Mouse (Mus musculus) heart, postnatal 0 days (tissue): ENCODE measurements at regions not wholly inside any gene's neighbourhood (a gene's known extent, or its start where the extent isn't known, plus 50 kb on each side); places are given as distances from the start of the nearest gene placed in this dataset.

ENCODE experiments used
- ATAC-seq: fragments of 200-750 bp; cut with Nextera tagmentation; 2 replicates; pipeline ENCODE4 v1.8.0; 2017; ENCODE audit warnings: low read depth, moderate number of reproducible peaks, moderate library complexity; ENCODE audit not compliant: insufficient read depth
- DNase-seq: peaks from one replicate; pipeline ENCODE4 v3.0.0-alpha.2; 2016; ENCODE audit warnings: low spot score
- H3K27ac ChIP-seq: fragments of 300-500 bp; sonication (generic); 2 replicates; pipeline ENCODE4 v1.5.1; 2014; ENCODE audit warnings: low read depth, mild to moderate bottlenecking
- H3K27me3 ChIP-seq: fragments of 300-500 bp; sonication (generic); 2 replicates; pipeline ENCODE4 v1.6.1; 2014; ENCODE audit warnings: low read length, mixed read lengths; ENCODE audit not compliant: control insufficient read depth, insufficient read depth
- H3K36me3 ChIP-seq: fragments of 300-500 bp; sonication (generic); replicated peaks from 2 replicates; pipeline ENCODE4 v1.6.1; 2014; ENCODE audit warnings: low read length, mixed read lengths; ENCODE audit not compliant: control insufficient read depth, insufficient read depth
- H3K4me1 ChIP-seq: fragments of 300-500 bp; sonication (generic); 2 replicates; pipeline ENCODE4 v1.6.1; 2014; ENCODE audit warnings: antibody characterized with exemption; ENCODE audit not compliant: control insufficient read depth, insufficient read depth
- H3K4me2 ChIP-seq: fragments of 300-500 bp; sonication (generic); 2 replicates; pipeline ENCODE4 v1.6.1; 2014; ENCODE audit warnings: low read depth, mild to moderate bottlenecking, low read length, moderate library complexity
- H3K4me3 ChIP-seq: fragments of 300-500 bp; sonication (generic); 2 replicates; pipeline ENCODE4 v1.5.1; 2014; ENCODE audit warnings: low read depth, low read length
- H3K9ac ChIP-seq: fragments of 300-500 bp; sonication (generic); replicated peaks from 2 replicates; pipeline ENCODE4 v1.6.1; 2014; ENCODE audit warnings: low read depth, low read length, mixed read lengths
- H3K9me3 ChIP-seq: fragments of 300-500 bp; sonication (generic); replicated peaks from 2 replicates; pipeline ENCODE4 v1.6.1; 2016; ENCODE audit warnings: low read length; ENCODE audit not compliant: control insufficient read depth
- CTCF ChIP-seq: IDR thresholded peaks from 2 replicates; pipeline ENCODE4 v1.5.1; 2016; ENCODE audit warnings: antibody characterized with exemption, control low read depth, low read depth
- EP300 ChIP-seq: IDR thresholded peaks from 2 replicates; pipeline ENCODE4 v1.6.1; 2016; ENCODE audit warnings: antibody characterized with exemption, low read depth
- WGBS: fragments of 180-500 bp; shearing (Covaris S2); extraction: QIAGEN DNeasy Blood & Tissue Kit; methylation state at CpG from one replicate; pipeline ENCODE4 v1.1.7; 2014; 5-methylcytosine and 5-hydroxymethylcytosine counted together

DNA sequence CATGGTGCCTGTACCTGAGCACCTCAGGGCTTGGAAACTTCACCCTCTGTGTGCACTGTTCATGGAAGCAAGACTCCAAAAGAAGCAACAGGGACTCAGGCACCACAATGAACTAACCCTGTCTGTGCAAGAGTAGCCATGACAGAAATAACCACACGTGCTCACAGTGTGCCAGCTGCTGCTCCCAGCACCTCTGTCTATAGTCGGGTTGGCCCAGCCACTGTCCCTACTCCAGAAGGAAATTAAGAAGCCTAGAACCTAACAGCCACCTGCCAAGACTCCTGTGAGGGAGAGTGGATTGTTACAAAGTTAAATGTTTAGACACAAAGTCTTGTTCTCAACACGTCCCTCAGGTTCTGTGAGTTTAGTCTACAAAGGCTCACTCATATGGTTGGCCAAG is 102.7 kb upstream of the Tmem189 start:
- Histone ChIP-seq H3K4me3 (no peak overlapping the region), H3K27me3 (no peaks in the 10 kb centered on the region), H3K9me3 (no peaks in the 10 kb centered on the region), H3K27ac (no peak overlapping the region), H3K9ac (no peak overlapping the region), H3K36me3 (no peaks in the 10 kb centered on the region), H3K4me2 (no peak overlapping the region), H3K4me1 (no peaks in the 10 kb centered on the region)
- ATAC-seq (no peak), DNase-seq (no peak)
- TF ChIP-seq CTCF: no peak
- 40% methylated on average over 3 of the region's 3 CpGs for whole genome bisulfite sequencing

- no peak overlapping the region for H3K9ac ChIP-seq
- H3K4me2 ChIP-seq: no peak overlapping the region
- no peak for DNase-seq
- H3K27ac ChIP-seq: no peak overlapping the region
- no peak overlapping the region for H3K4me3 ChIP-seq
- 71% methylated on average over 11 of the region's 11 CpGs for WGBS
- H3K9me3 ChIP-seq: no peaks in the 10 kb centered on the region
- no peak for TF ChIP-seq CTCF
- TF ChIP-seq EP300: no peak
- H3K36me3 ChIP-seq: no peaks in the 10 kb centered on the region
- ATAC-seq: no peak
- H3K27me3 ChIP-seq: no peaks in the 10 kb centered on the region
- no peaks in the 10 kb centered on the region for H3K4me1 ChIP-seq
These were observed 99.9 kb upstream of the Tmem189 start for GRCm38 (mm10) chr2:167789471-167789923.

GRCm38 (mm10) chr2:167786951-167787350 is 97.3 kb upstream of the Tmem189 start:
- H3K27ac ChIP-seq: no peak overlapping the region
- H3K4me2 ChIP-seq: no peak overlapping the region
- H3K9ac ChIP-seq: no peak overlapping the region
- peaks cover 7% of the 10 kb centered on the region for H3K4me1 ChIP-seq
- no peaks in the 10 kb centered on the region for H3K36me3 ChIP-seq
- DNase-seq (no peak), ATAC-seq (no peak)
- H3K27me3 ChIP-seq: no peaks in the 10 kb centered on the region
- H3K4me3 ChIP-seq: no peak overlapping the region
- H3K9me3 ChIP-seq: no peaks in the 10 kb centered on the region
- TF ChIP-seq CTCF: no peak
- TF ChIP-seq EP300: no peak
- WGBS: 88% methylated on average over 5 of the region's 5 CpGs

DNA sequence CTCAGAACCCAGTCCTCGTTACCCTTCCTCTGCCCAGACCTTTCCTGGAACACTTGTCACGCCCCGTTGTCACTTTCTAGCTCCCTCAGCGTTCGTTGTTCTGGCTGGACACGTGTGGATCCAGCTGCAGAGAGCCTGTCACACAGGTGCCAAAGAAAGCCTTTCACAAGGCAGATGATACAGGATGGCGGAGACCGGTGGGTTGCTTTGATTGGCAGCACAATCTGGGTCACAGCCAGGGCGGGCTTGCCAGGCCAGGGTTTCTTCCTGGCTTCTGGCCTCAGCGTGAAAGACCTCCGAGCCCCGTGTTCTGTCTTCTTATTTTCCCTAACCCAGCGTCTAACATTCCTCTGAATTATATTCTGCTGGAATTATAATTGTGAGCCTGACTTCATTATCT is 94.7 kb upstream of the Tmem189 start:
- H3K4me2 ChIP-seq: no peak overlapping the region
- DNase-seq (no peak), ATAC-seq (no peak)
- no peaks in the 10 kb centered on the region for H3K36me3 ChIP-seq
- TF ChIP-seq EP300 (no peak), CTCF (no peak)
- peaks cover 18% of the 10 kb centered on the region for H3K4me1 ChIP-seq
- no peaks in the 10 kb centered on the region for H3K27me3 ChIP-seq
- H3K9ac ChIP-seq: no peak overlapping the region
- 68% methylated on average over 13 of the region's 13 CpGs for WGBS
- no peaks in the 10 kb centered on the region for H3K9me3 ChIP-seq
- H3K27ac ChIP-seq: no peak overlapping the region
- no peak overlapping the region for H3K4me3 ChIP-seq

GRCm38 (mm10) chr2:167783374-167783773 is 93.8 kb upstream of the Tmem189 start:
- WGBS: 75% methylated on average over 3 of the region's 3 CpGs

GRCm38 (mm10) chr2:167782231-167782999 is 92.8 kb upstream of the Tmem189 start:
- Histone ChIP-seq H3K4me1 (peaks cover 26% of the 10 kb centered on the region), H3K36me3 (no peaks in the 10 kb centered on the region), H3K27me3 (no peaks in the 10 kb centered on the region), H3K4me2 (no peak overlapping the region), H3K27ac (peak overlapping the region; percentile 43; the same call in 1 of the 2 replicates), H3K4me3 (no peak overlapping the region), H3K9ac (no peak overlapping the region), H3K9me3 (no peaks in the 10 kb centered on the region)
- DNase-seq (no peak), ATAC-seq (no peak)
- no peak for TF ChIP-seq EP300
- WGBS: 39% methylated on average over 27 of the region's 27 CpGs

More at GRCm38 (mm10) chr2:167783374-167783773, 93.8 kb upstream of the Tmem189 start:
- no peak overlapping the region for H3K4me3 ChIP-seq
- no peak overlapping the region for H3K27ac ChIP-seq
- ATAC-seq: no peak
- H3K9ac ChIP-seq: no peak overlapping the region
- no peaks in the 10 kb centered on the region for H3K27me3 ChIP-seq
- peaks cover 19% of the 10 kb centered on the region for H3K4me1 ChIP-seq
- no peaks in the 10 kb centered on the region for H3K9me3 ChIP-seq
- no peak for TF ChIP-seq EP300
- TF ChIP-seq CTCF: no peak
- no peak for DNase-seq
- no peaks in the 10 kb centered on the region for H3K36me3 ChIP-seq
- H3K4me2 ChIP-seq: no peak overlapping the region
